Mouse (Mus musculus) bone marrow macrophage, adult 2 months (primary cell): ENCODE measurements around the gene Tmem19.

Experiments used
- CTCF ChIP-seq: IDR thresholded peaks from 2 replicates; pipeline ENCODE4 v1.5.1; 2012; ENCODE audit warnings: low read depth, mild to moderate bottlenecking, low read length, moderate library complexity
- POLR2A ChIP-seq: IDR thresholded peaks from 2 replicates; pipeline ENCODE4 v1.6.1; 2012; ENCODE audit warnings: mild to moderate bottlenecking, low read depth, low read length, borderline replicate concordance

DNA sequence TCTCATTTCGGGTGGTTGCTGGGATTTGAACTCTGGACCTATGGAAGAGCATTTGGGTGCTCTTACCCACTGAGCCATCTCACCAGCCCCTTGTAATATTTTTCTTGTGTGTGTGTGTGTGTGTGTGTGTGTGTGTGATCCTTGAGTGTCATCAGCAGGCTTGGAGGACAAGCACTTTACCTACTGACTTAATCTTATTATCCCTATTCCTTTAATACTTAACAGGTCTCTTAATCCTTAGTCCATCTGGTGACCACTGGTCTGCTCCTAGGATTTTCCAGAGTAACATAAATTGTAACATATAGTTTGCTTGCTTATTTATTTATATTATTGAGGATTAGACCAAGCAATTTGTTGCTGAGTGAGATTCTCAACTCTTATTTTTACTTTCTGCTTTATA lies 29.6 kb upstream of the Tmem19 start:
- TF ChIP-seq POLR2A (no peak), CTCF (no peak)
